Mouse (Mus musculus): ENCODE measurements around the gene Hyal2.
"Not testable (repeated sequence)": the region's sequence is repeated elsewhere in the genome, so short reads cannot be mapped to it uniquely, and the experiment has no call there.

The Hyal2 gene

GRCm38 (mm10) chr9:107547026-107547425, 20.7 kb upstream of the Hyal2 start, which contains the start of gene Zmynd10:
Zmynd10 (plus strand) TSS chr9:107547298.
- peak; percentile 98 for DNase-seq

- peak in 1 of 2 experiments; percentile 40 for DNase-seq
Observed at GRCm38 (mm10) chr9:107547957-107548356, 19.8 kb upstream of the Hyal2 start.

- DNase-seq: peak in 1 of 2 experiments; percentile 46
Observed at GRCm38 (mm10) chr9:107548820-107549219, 18.9 kb upstream of the Hyal2 start.

- DNase-seq: peak in 1 of 2 experiments; percentile 50
Observed at GRCm38 (mm10) chr9:107549297-107550074, 18.3 kb upstream of the Hyal2 start.

GRCm38 (mm10) chr9:107550491-107551116, 17.1 kb upstream of the Hyal2 start:
- peak; percentile 84 to 95 for DNase-seq

- DNase-seq: peak; percentile 78 to 92
Observed at GRCm38 (mm10) chr9:107551117-107551889, 16.4 kb upstream of the Hyal2 start, which contains the start of gene Rassf1. Rassf1 (plus strand) TSS chr9:107551555.

GRCm38 (mm10) chr9:107551890-107552355, 15.8 kb upstream of the Hyal2 start:
- no peak for DNase-seq

GRCm38 (mm10) chr9:107552690-107553393, 14.9 kb upstream of the Hyal2 start:
- peak in 1 of 2 experiments; percentile 42 for DNase-seq

- DNase-seq: peak in 1 of 2 experiments; percentile 79
Observed at GRCm38 (mm10) chr9:107553541-107554318, 14.0 kb upstream of the Hyal2 start.

GRCm38 (mm10) chr9:107554319-107554825, 13.4 kb upstream of the Hyal2 start:
- peak; percentile 97 for DNase-seq

GRCm38 (mm10) chr9:107555031-107555457, 12.7 kb upstream of the Hyal2 start:
- peak; percentile 68 to 82 for DNase-seq

- DNase-seq: no peak
Observed at GRCm38 (mm10) chr9:107555701-107556100, 12.0 kb upstream of the Hyal2 start.

GRCm38 (mm10) chr9:107556346-107556745, 11.4 kb upstream of the Hyal2 start:
- DNase-seq: peak in 1 of 2 experiments; percentile 54

- peak; percentile 96 to 99 for DNase-seq
Observed at GRCm38 (mm10) chr9:107563029-107563581, 4.6 kb upstream of the Hyal2 start, which contains the start of gene Tusc2. Tusc2 (plus strand) TSS chr9:107563255.

GRCm38 (mm10) chr9:107565556-107565955, 2.2 kb upstream of the Hyal2 start:
- DNase-seq: not testable (repeated sequence)

- peak; percentile 94 to 97 for DNase-seq
Observed at GRCm38 (mm10) chr9:107566041-107566709, 1.6 kb upstream of the Hyal2 start.

- peak; percentile 65 to 88 for DNase-seq
Observed at GRCm38 (mm10) chr9:107566855-107567254, 890 bp upstream of the Hyal2 start.

- peak; percentile 89 to 95 for DNase-seq
Observed at GRCm38 (mm10) chr9:107568331-107569261, 851 bp downstream of the Hyal2 start.

- DNase-seq: no peak
Observed at GRCm38 (mm10) chr9:107569270-107569669, 1.5 kb downstream of the Hyal2 start.

All from kidney, postnatal 25 days (tissue).